Mouse (Mus musculus) olfactory bulb, adult 2 months (tissue): ENCODE data around the gene Fam171a2. TPM values are rescaled to one million over a fixed set of nuclear protein-coding genes. Genes with fewer than 3 reads are reported as not detected.

ENCODE experiments used
- H3K27ac ChIP-seq: fragments of 200-500 bp; 2 replicates; pipeline ENCODE4 v1.5.1; 2012; ENCODE audit warnings: low read depth, low read length; ENCODE audit not compliant: insufficient read depth
- H3K4me1 ChIP-seq: fragments of 200-500 bp; 2 replicates; pipeline ENCODE4 v1.6.1; 2012; ENCODE audit warnings: low read length; ENCODE audit not compliant: control insufficient read depth, insufficient read depth
- H3K4me3 ChIP-seq: fragments of 200-500 bp; 2 replicates; pipeline ENCODE4 v1.5.1; 2012; ENCODE audit warnings: mild to moderate bottlenecking, low read depth, low read length, moderate library complexity; ENCODE audit not compliant: insufficient read depth
- CTCF ChIP-seq: fragments of 200-500 bp; IDR thresholded peaks from 2 replicates; pipeline ENCODE4 v1.5.1; 2012; ENCODE audit warnings: low read depth, mild to moderate bottlenecking, low read length, moderate library complexity; ENCODE audit not compliant: insufficient read depth
- POLR2A ChIP-seq: fragments of 200-500 bp; IDR thresholded peaks from 2 replicates; pipeline ENCODE4 v1.6.1; 2012; ENCODE audit warnings: mild to moderate bottlenecking, low read depth, low read length, moderate library complexity; ENCODE audit not compliant: insufficient read depth
- WGBS: fragments of 180-500 bp; shearing (Covaris S2); methylation state at CpG from one replicate; pipeline ENCODE4 v1.1.7; 2018; 5-methylcytosine and 5-hydroxymethylcytosine counted together
- polyA plus RNA-seq: library from polyadenylated mRNA; stranded (reverse); fragments of >200 nt; gene quantifications from 2 replicates; pipeline ENCODE4 v1.2.4, GENCODE M21; 2012; ENCODE audit warnings: low replicate concordance; ENCODE audit not compliant: missing spikeins, insufficient read depth, insufficient read length

Gene Fam171a2
- polyA plus RNA-seq, 1 experiment = not detected

DNA sequence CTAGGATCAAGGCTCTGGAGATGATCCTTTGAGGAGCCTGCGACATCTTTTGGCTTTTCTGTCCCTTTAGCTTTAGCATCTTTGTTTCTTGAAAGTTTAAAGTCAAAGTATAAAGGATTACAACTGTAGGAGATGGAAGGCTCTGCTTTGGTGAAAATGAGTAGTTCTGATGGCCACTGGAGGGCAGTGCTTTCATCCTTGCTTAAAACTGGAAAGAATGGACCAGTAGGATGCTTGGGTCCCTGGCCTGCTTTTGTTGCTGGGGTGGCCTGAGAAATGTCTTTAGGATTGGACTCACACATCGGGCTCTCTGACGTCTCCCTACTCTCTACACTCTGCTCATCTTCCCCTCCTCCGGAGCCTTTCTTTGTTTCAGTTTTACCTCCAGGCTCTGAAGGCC, 33.4 kb upstream of the Fam171a2 start:
- TF ChIP-seq CTCF = no peak
- no peak for TF ChIP-seq POLR2A
- Histone ChIP-seq H3K4me3 (no peak overlapping the region), H3K4me1 (no peaks in the 10 kb centered on the region; the same call in 1 of the 2 replicates), H3K27ac (no peak overlapping the region)
- 83% methylated on average over 4 of the region's 4 CpGs for WGBS

DNA sequence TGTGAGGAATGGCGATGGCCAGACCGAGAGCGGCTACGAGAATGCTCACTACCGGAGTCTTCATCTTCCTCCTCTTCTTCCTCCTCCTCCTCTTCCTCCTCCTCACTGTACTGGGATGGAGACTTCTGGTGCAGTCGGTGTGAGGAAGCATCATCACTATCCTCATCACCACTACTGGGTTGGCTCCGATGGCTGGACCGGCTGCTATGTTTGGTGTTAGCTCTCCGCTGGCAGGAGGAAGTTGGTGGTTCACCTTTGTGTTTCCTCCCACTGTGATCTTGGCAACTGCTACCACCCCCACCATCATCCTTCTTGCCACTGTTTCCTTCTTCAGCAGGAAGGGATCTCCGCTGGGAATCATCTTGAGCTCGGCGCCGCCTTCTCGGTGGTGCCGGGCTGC, 32.6 kb upstream of the Fam171a2 start:
- Histone ChIP-seq H3K4me3 (no peak overlapping the region), H3K27ac (no peak overlapping the region), H3K4me1 (no peaks in the 10 kb centered on the region; the same call in 1 of the 2 replicates)
- no peak for TF ChIP-seq CTCF
- TF ChIP-seq POLR2A = no peak
- 95% methylated on average over 15 of the region's 15 CpGs for WGBS

DNA sequence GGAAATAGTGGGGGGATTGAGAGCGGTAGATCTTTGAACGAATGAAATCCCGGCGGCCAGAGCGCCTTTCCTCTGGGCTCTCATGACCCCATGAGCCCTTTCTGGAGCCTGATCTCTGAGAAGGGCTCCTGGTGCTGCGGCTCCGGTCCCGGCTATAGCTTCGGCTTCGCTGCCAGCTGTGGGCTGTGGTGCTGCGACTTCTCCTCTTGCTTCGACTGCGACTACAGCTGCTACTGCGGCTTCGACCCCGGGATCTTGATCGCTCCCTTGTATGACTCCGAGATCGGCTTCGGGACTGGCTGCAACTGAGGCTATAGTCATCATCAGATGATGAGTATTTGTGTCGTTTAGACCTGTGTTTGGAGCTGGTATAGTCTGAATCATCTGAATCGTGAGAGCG, 32.1 kb upstream of the Fam171a2 start:
- 95% methylated on average over 23 of the region's 23 CpGs for WGBS
- no peaks in the 10 kb centered on the region; the same call in 1 of the 2 replicates for H3K4me1 ChIP-seq
- TF ChIP-seq POLR2A (no peak), CTCF (no peak)
- no peak overlapping the region for H3K4me3 ChIP-seq
- no peak overlapping the region for H3K27ac ChIP-seq

DNA sequence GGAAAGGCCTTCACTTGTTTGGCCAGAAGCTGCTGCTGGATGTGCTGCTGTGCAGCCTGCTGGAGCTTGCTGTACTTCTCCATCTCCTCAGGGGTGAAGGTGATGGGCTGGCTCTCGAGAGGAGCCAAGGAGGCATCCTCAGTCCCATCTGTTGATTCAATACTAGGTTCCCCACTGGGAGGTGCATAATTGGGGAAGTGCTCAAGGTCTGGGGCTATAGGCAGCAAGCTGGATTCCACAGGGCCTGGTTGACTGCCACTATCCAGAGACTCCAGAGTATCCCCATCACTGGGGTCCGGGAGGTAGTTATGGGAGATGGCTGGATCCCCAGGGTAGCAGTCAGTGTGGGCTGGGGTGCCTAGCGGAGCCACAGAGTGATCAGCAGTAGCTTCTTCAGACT, 31.2 kb upstream of the Fam171a2 start:
- no peak for TF ChIP-seq CTCF
- no peak for TF ChIP-seq POLR2A
- Histone ChIP-seq H3K27ac (no peak overlapping the region), H3K4me3 (no peak overlapping the region), H3K4me1 (no peaks in the 10 kb centered on the region; the same call in 1 of the 2 replicates)
- WGBS = 83% methylated on average over 3 of the region's 3 CpGs

DNA sequence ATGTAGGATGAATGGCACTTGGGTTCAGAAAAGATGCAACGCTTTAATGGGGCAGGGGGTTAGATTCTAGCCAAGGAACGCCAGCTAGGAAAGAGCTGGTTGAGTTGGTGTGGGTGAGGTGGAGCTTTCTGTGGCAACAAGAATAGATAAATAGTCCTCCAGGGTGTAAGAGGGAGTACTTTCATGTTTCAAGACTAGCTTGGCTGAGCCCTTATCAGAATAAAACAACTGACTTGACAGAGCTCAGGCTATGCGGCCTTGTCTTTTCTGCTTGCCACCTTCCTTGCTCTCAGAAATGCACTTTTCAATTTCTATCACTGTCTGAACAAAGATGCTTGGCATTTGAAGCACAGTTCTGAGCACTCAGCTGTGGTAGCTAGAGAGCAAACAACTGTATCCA, 27.5 kb upstream of the Fam171a2 start:
- Histone ChIP-seq H3K4me1 (no peaks in the 10 kb centered on the region; the same call in 1 of the 2 replicates), H3K27ac (no peak overlapping the region), H3K4me3 (no peak overlapping the region)
- 96% methylated on average over 3 of the region's 3 CpGs for WGBS
- TF ChIP-seq POLR2A = no peak
- no peak for TF ChIP-seq CTCF

DNA sequence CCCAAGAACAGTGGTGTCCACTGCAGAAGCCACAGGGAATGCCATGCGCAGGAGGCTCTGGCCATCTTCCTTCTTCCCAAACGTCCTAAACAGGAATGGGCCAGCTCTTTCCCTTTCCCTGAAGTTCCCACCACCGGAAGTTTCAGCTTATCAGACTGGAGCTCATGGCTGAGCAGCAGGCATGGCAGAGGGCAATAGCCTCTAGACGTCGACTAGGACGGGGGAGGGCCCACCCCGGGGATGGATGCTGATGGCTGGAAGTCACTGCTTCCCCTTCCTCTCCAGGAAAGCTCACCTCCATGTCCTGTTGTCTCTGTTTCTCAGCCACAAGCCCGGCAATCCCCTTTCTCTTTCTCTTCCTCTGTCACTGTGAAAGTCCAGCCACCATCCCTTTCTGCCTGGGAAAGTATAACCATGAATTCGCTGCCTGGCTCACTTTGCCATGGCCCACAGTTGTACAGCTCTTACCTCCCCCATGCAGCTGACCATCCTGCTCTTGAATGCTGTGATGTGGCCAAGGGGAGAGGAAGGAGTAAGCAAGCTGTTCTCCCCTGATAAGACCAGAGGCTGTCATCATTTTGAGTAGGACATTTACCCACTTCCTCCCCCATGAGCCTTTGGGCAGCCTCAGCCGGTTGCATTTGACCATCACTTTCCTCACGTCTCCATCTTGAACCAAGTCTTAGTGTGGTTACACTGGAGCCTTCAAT, 22.3 kb upstream of the Fam171a2 start, which contains the start of gene Itga2b:
Gene Itga2b, minus strand, starts transcription at position 475 of the 710 bp plus-strand sequence.
- 76% methylated on average over 11 of the region's 11 CpGs for WGBS
- Histone ChIP-seq H3K4me3 (no peak within 1 kb of the TSS), H3K27ac (no peak within 1 kb of the TSS), H3K4me1 (peaks cover 26% of the 10 kb centered on the region)
- TF ChIP-seq POLR2A = no peak
- no peak for TF ChIP-seq CTCF

DNA sequence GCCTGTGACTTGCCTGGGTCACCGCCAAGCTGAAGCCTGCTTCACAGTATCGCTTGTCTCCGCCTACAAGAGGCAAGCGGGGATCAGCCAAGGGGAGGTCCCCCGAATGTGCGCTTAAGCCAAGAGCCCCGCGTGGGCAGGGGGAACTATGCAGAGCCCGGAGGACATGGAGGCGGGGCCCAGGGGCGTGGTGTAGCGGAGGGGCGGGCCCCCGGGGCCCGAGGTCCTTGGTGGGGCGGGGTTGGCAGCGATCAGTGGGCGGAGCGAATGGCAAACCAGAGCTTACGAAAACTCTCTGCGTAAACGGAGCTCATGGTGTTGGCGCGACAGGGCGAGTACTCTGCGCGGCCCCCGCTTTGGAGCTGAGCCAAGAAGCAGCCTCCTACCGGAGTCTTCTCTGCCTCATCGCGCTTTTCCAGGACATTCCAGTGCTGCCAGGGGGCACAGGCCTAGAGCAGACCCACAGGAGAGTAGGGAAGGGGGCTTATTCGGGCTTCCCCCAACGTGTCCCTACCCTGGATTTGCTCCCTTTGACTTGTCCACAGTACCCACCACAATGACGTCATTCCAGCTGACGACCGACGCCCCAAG, 19.7 kb upstream of the Fam171a2 start:
- WGBS = under 1% methylated on average over 37 of the region's 37 CpGs

DNA sequence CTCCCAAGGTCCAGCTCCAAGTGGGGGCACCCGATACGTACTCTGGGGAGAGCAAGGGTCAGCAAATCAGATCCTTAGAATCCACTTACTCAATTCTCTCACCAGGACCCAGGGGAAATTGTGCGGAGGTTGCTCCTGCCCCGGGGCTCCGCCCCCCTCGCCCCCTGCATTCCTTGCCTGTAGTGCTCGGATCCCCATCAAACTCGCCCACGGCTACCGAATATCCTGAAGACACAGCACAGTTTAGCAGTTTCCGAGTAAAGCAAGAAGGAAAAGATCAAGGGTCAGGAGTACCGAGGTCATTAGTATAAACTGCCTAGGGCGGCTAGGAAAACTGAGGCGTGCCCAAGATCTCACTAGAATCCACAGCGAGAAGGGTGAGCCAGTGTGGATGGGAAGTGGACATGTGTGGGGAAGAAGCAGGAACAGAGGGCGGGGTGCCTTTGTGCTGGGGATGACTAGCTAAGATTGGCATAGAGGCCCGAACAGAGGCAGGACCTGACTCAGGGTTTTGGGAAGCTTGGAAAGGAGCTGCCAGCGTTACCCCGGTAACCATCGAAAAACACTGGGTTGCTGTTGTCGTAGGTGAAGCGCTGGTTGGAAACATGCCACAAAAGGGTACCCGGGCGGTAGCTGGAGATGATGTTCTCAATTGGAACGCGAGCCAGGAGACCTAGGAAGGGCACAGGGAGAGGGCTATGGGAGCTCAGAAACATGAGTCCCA, 18.4 kb upstream of the Fam171a2 start:
- Histone ChIP-seq H3K4me1 (peaks cover 26% of the 10 kb centered on the region), H3K27ac (peak overlapping the region; percentile 78), H3K4me3 (no peak overlapping the region)
- TF ChIP-seq CTCF = no peak
- no peak for TF ChIP-seq POLR2A
- 13% methylated on average over 26 of the region's 26 CpGs for WGBS

More for the DNA sequence above, 19.7 kb upstream of the Fam171a2 start:
- H3K27ac ChIP-seq = peak overlapping the region; percentile 78
- H3K4me1 ChIP-seq = peaks cover 26% of the 10 kb centered on the region
- H3K4me3 ChIP-seq = peak overlapping the region; percentile 45
- TF ChIP-seq CTCF (no peak), POLR2A (no peak)

DNA sequence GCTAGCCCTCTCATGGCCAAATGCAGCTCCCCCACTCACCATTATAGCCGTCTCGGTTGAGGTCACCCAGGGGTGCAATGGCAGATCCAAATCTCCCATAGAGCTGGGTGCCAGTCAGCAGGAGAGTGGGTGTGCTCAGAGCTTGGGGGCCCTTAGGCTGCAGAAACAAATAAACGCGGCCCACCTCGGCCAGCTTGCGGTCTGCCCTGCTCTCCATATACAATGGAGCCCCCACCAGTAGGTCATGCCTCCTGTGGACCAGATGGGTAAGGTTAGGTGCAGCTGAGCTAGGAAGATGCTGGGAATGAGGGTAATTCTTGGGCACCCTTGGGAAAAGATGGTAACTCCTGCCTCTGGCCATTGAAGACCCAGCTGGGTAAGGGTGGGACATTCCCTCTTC, 17.4 kb upstream of the Fam171a2 start:
- peaks cover 26% of the 10 kb centered on the region for H3K4me1 ChIP-seq
- no peak overlapping the region for H3K4me3 ChIP-seq
- TF ChIP-seq CTCF (no peak), POLR2A (no peak)
- 95% methylated on average over 6 of the region's 6 CpGs for WGBS
- H3K27ac ChIP-seq = no peak overlapping the region
